Mouse (Mus musculus) right cerebral cortex, postnatal 14 days (tissue): ENCODE measurements around the gene Reln.

Experiments
- DNase-seq: peaks from one replicate; pipeline ENCODE4 v3.0.0; 2022

Reln gene

GRCm38 (mm10) chr5:22208311-22209021 is 136.0 kb downstream of the Reln start:
- DNase-seq, result no peak

GRCm38 (mm10) chr5:22197926-22198325 is 146.6 kb downstream of the Reln start:
- DNase-seq, result no peak

DNA sequence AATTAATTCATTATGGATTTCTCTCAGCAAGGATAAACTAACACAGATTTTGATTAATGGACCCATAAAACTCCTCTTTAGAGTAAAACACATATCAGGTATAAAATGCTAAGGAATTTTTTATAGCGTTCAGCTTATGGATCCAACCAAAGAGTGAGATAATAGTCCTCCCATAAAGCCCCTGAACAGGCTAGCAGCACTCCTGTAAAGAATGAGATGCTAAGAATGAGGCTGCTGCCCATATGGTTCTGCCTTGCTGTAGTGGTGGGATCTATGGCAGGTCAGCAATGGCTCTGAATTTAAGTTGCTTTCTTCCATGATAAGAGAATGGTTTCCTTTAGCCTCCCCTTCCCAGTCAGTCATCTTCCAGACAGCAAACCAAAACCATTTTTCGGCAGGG is 147.6 kb downstream of the Reln start:
- no peak for DNase-seq

DNA sequence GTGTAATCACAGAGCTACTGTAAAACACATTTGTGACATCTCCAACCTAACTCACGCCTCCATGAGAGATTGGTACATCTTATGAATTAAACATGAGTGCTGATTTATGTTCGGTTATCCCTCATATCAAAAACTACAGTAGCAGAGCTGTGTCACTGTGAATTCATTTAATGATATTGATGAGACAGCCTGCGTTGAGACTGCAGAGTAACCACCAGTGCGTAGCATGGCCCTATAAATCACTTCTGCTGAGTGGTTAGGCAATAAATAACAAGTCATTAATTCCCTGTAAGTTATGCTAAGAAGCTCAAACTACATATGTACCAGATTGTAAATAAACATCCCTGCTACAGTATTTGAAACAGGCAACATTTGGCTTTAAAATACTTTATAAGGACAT is 148.0 kb downstream of the Reln start:
- no peak for DNase-seq

DNA sequence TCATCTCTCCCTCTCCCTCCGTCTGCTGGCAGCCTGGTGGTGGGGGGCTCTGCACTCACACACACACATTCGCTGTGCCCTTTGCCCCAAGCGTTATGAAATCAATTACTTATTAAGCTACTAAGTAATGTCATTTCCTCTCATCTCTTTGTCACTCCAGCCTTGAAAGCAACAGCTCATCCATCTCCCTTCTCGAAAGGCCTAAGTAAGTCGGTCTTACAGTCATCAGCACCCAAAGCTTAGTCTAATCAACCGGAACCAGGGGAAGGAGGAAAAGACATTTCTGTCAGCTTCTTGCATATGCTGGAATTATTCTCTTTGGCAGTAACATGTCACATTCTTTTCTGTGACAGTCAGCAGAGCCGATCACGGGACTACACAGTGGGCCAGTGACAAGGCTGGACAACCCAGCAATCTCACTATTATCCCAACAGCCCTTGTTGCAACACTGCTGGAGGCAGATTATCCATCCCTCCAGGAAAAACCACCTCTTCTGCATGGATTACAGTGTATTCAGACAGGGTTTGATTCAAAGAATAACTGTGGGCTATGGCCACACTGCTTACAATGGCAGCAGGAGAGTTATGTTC is 149.1 kb downstream of the Reln start:
- DNase-seq, result no peak

DNA sequence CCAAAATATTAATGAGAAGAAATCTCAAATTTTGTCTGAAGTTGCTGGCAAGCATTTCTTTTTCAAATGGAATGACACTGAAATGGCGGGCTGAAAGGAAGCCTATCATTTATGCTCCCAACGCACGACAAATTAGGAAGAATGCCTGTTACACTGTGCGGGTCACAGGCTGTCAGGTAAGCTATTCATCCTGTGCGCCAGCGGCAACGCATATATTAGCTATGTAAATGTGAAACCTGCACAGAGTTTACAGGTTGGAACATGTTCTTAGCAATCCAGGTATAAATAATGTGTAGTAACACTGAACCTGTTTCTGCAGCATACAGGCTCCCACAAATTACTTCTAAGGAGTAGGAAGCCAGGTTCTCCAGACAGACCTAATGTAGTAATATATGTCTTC is 152.7 kb downstream of the Reln start:
- DNase-seq, result no peak

GRCm38 (mm10) chr5:22190333-22190732 is 154.2 kb downstream of the Reln start:
- DNase-seq, result no peak

- no peak for DNase-seq
These were observed 156.9 kb downstream of the Reln start for GRCm38 (mm10) chr5:22187599-22187998.

DNA sequence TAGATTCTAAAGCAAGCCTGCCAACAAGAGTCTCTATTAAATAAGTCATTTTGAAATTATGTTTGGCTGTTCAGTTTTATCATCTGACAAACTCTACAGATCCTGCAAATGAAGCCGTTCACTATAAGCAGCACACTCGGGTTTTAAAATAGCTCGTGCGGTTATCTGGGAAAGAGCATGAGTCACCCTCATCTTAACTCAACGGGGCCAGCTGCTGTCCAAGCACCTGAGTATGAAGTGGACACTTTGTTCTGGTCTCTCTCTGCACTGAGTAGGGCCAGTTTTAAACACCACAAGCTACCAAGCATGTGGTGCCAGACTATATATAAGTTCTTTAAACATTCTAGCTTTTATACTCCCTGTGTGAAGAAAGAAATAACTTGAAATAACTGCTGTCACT is 168.0 kb downstream of the Reln start:
- no peak for DNase-seq

GRCm38 (mm10) chr5:22171336-22171735 is 173.2 kb downstream of the Reln start:
- DNase-seq, result no peak

DNA sequence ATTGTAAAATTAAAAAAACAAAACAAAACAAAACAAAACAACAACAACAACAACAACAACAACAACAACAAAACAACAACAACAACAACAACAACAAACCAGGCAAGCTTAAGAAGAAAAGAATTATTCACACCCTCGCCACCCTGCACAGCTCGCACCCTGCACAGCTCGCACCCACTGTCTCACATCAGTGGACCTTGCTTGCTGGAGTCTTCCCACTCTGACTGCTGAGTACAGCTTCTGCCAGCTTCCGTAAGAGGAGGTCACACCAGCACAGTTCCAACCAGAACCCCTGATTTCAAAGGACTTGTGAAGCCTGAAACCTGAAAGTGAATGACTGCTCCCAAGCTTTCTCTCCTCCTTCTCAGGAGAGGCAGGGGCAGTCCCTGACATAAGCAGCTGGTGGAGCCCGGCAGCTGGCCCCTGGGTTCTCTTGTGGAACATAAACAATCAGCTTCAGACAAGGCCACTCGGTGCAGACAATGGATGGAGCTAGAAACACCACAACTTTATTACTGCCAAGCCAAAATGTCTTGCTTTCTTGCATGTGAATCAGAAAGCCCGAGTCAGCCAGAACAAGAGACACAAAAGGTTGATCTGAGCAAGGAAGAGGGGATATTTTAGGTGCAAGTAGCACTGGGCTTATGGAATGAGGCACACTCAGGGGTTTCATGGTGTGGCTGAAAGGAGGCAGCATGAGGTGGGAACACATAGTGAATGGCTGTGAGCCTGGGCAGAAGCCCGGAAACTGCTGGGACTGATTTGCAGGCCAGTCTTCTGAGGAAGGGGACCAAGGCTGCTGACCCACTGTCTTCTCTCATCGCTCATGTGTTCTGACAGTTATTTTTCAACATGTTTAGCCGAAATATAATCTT is 180.2 kb downstream of the Reln start:
- no peak for DNase-seq

DNA sequence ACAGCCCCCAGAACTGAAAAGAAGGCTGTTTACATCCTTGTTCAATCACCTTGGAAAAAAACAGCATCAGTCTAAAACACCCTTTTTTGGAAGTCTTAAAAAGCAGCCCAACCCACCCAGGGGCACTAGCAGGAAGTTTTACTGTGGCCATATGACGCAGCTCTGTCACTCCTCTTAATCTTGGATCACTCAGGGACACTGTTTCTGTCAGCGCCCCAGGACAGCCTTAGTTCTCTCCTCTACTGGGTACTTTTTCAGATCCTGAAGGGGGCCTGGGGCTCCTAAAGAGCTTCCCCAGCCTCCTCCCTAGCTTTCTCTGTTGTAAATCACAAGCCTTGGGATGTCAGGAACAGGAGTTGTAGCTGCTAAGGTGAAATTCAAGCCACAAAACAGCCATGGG is 183.6 kb downstream of the Reln start:
- no peak for DNase-seq

DNA sequence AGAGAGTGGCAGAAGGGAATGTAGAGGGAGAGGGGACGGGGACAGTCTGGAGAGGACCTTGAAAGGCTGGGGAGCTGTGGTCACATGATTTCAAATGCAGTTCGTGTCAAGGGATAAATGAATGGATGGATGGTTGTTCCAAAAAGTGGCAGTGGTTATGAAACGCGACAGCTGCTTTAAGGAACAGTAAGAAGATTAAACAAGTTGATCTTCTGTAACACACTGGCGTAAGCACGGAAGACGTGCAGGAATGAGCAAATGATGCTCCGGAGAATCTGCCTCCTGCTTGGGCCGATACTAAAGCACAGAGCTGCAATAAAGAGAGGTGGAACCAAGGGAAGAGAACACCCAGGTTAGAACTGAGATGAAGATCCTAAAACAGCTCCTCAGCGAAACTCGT is 185.7 kb downstream of the Reln start:
- no peak for DNase-seq

DNA sequence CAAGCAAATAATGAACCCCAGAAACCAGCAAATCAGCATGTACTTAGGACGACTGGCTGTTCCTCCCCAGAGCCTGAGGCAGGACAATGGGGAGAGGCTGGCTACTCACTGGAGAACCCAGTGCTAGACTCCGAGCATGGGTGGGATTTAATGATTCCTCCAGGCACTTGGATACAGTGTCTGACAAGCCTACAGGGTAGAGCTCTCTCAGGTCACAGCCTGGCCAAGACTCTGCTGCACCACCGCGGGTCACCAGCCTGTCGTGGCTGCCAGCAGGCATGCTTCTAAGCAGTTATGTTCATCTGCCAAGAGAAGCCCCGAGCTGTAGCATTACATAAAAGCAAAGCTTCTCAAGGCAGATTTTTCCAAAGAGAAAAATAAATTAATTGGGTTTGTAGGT is 190.9 kb downstream of the Reln start:
- DNase-seq, result no peak

DNA sequence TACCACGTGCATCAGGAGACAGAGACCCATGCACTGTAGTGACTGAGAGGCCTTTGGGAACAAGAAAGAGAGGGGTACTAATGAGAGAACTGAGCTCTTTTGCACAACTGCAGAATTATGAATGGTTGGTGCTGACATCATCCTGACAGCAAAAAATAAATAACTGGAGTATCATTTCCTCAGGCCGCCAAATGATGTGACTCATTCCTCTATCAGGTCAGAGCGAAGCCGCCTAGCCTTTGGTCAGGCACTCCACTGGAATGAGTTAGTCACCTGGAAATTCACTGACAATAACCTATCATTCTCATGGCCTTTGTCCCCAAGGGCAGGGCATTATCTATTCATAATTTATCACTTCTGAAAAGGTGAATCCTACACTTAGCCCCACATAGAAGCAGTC is 202.7 kb downstream of the Reln start:
- DNase-seq, result no peak

DNA sequence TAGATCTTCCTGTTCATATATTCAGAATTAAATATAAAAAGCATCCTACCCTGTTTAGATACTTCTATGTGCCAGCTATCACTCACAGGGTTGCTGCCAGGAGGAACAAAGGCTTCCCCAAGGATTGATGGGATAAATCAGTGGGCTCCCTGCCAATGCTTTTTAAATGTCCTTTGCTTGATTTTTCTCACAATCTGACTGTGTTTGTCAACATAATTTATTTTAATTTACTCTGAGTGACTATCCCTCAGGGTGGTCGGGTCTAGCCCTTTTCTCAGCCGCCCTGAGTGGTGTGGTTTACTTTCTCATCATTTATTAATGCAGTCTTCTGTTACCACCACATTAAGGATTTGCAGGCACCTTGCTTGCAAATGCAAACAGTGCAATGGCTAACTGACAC is 205.5 kb downstream of the Reln start:
- DNase-seq, result no peak

GRCm38 (mm10) chr5:22134402-22134801 is 210.1 kb downstream of the Reln start:
- no peak for DNase-seq

DNA sequence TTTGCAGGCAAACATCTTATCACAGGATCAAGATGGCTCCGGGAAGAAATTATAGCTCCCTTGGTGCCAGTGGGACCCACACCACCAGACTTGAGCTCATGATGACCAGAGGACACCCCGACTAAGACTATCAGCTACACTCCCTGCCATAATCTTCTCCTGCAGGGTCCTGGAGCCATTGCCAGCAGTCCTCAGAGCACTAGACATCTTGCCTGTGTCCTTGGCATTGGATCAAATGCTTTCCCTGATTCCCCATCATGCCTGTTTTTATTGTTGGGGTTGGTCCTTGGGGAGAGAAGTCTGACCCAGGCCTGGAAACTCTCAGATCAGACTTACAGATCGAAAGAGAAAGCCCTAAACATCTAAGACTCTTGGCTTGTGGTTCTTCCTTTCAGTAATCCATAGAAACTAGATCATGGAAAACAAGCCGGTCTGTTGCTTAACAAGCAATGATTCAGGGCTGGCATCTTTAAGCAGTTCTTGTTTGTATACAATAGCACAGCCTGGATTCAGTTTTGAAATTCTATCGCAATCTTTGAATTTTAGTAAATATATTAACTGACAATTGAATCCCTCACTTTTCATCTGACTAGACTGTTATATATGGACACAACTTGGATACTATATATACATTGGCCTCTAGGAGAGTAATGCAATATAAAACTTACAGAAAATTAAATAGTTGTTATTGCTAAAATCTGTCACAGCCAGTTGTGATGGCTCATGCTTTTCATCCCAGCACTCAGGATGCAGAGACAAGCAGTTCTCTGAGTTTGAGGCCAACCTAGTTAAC is 212.6 kb downstream of the Reln start:
- DNase-seq, result no peak

- no peak for DNase-seq
These were observed 216.9 kb downstream of the Reln start for GRCm38 (mm10) chr5:22127583-22127982.

- DNase-seq, result no peak
These were observed 225.2 kb downstream of the Reln start for GRCm38 (mm10) chr5:22119296-22119695.

GRCm38 (mm10) chr5:22118456-22118855 is 226.0 kb downstream of the Reln start:
- no peak for DNase-seq

DNA sequence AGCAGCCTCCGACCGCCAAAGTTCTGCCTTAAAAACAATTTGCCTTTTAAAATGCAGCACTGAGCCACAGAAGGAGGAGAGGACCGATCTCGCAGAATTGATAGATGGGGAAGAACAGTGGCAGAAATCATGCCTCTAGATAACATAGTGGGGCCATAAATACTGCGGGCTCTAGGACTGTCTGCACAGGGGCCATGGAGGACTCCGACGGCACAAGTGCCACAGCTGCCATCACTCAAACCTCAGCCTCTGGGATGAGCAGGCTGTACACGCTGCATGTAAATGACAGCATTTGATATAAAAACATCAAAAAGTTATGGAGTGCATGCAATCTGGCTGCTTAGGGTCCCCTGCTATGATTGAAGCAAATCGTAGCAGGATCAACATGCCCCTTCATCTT is 227.6 kb downstream of the Reln start:
- no peak for DNase-seq

- DNase-seq, result no peak
These were observed 237.6 kb downstream of the Reln start for GRCm38 (mm10) chr5:22106811-22107485.
